Mouse (Mus musculus) liver, adult 2 months (tissue): ENCODE measurements at regions not wholly inside any gene's neighbourhood (a gene's known extent, or its start where the extent isn't known, plus 50 kb on each side); places are given as distances from the start of the nearest gene placed in this dataset.

Experiments
- DNase-seq: peaks from one replicate; pipeline ENCODE4 v3.0.0-alpha.2; 2011; ENCODE audit warnings: low read depth, low spot score; ENCODE audit errors: extremely low read depth
- H3K27ac ChIP-seq: fragments of 200-500 bp; replicated peaks from 2 replicates; pipeline ENCODE4 v1.5.1; 2012; ENCODE audit warnings: low read depth, mild to moderate bottlenecking, control low read depth, inconsistent platforms, low read length; ENCODE audit not compliant: insufficient read depth
- H3K27me3 ChIP-seq: fragments of 200-500 bp; 2 replicates; pipeline ENCODE4 v1.6.1; 2012; ENCODE audit warnings: mild to moderate bottlenecking, moderate library complexity, low read length, inconsistent platforms; ENCODE audit not compliant: control insufficient read depth, insufficient read depth
- H3K36me3 ChIP-seq: fragments of 200-500 bp; 2 replicates; pipeline ENCODE4 v1.6.1; 2012; ENCODE audit warnings: low read length, inconsistent platforms; ENCODE audit not compliant: control insufficient read depth, insufficient read depth
- H3K4me1 ChIP-seq: fragments of 200-500 bp; 2 replicates; pipeline ENCODE4 v1.6.1; 2011; ENCODE audit warnings: low read length; ENCODE audit not compliant: control insufficient read depth, insufficient read depth
- H3K4me3 ChIP-seq: fragments of 200-500 bp; 2 replicates; pipeline ENCODE4 v1.5.1; 2011; ENCODE audit warnings: low read depth, mild to moderate bottlenecking, control low read depth, low read length, moderate library complexity; ENCODE audit not compliant: insufficient read depth
- H3K79me2 ChIP-seq: fragments of 200-500 bp; 2 replicates; pipeline ENCODE4 v1.6.1; 2012; ENCODE audit warnings: inconsistent platforms, mild to moderate bottlenecking, low read length, moderate library complexity; ENCODE audit not compliant: control insufficient read depth, insufficient read depth
- H3K9ac ChIP-seq: fragments of 200-500 bp; 2 replicates; pipeline ENCODE4 v1.6.1; 2012; ENCODE audit warnings: low read depth, mild to moderate bottlenecking, control low read depth, inconsistent platforms, low read length
- CTCF ChIP-seq: fragments of 200-500 bp; IDR thresholded peaks from 2 replicates; pipeline ENCODE4 v1.5.1; 2011; ENCODE audit warnings: low read depth, low read length, control low read depth
- POLR2A ChIP-seq: fragments of 200-500 bp; IDR thresholded peaks from 2 replicates; pipeline ENCODE4 v1.6.1; 2011; ENCODE audit warnings: low read length, control low read depth; ENCODE audit not compliant: insufficient read depth; ENCODE audit errors: extremely low read depth
- WGBS: fragments of 180-500 bp; shearing (Covaris S2); methylation state at CpG from one replicate; pipeline ENCODE4 v1.1.7; 2018; 5-methylcytosine and 5-hydroxymethylcytosine counted together

GRCm38 (mm10) chr1:62905739-62906138 lies 202.7 kb downstream of the Nrp2 start:
- no peak overlapping the region for H3K9ac ChIP-seq
- H3K79me2 ChIP-seq: no peaks in the 10 kb centered on the region
- H3K27me3 ChIP-seq: peaks cover 8% of the 10 kb centered on the region; the same call in 1 of the 2 replicates
- WGBS: 85% methylated on average over 9 of the region's 9 CpGs
- H3K4me3 ChIP-seq: no peak overlapping the region
- H3K4me1 ChIP-seq: peaks cover 3% of the 10 kb centered on the region; the same call in 1 of the 2 replicates
- H3K27ac ChIP-seq: no peak overlapping the region
- DNase-seq: no peak
- TF ChIP-seq CTCF (no peak), POLR2A (no peak)
- H3K36me3 ChIP-seq: no peaks in the 10 kb centered on the region

- Histone ChIP-seq H3K36me3 (no peaks in the 10 kb centered on the region), H3K4me1 (no peaks in the 10 kb centered on the region), H3K27me3 (peaks cover 8% of the 10 kb centered on the region; the same call in 1 of the 2 replicates), H3K4me3 (no peak overlapping the region), H3K9ac (no peak overlapping the region), H3K27ac (no peak overlapping the region), H3K79me2 (no peaks in the 10 kb centered on the region)
- TF ChIP-seq CTCF: no peak
- TF ChIP-seq POLR2A: no peak
- no peak for DNase-seq
- WGBS: 94% methylated on average over 10 of the region's 10 CpGs
These were observed 204.2 kb downstream of the Nrp2 start for GRCm38 (mm10) chr1:62907243-62907642.
